Mouse (Mus musculus): ENCODE data around the gene Vamp2. TPM values are rescaled to one million over a fixed set of nuclear protein-coding genes. Genes with fewer than 3 reads are reported as not detected.

Vamp2 gene
- polyA plus RNA-seq, 2 experiments: 89.8 to 199 TPM

DNA sequence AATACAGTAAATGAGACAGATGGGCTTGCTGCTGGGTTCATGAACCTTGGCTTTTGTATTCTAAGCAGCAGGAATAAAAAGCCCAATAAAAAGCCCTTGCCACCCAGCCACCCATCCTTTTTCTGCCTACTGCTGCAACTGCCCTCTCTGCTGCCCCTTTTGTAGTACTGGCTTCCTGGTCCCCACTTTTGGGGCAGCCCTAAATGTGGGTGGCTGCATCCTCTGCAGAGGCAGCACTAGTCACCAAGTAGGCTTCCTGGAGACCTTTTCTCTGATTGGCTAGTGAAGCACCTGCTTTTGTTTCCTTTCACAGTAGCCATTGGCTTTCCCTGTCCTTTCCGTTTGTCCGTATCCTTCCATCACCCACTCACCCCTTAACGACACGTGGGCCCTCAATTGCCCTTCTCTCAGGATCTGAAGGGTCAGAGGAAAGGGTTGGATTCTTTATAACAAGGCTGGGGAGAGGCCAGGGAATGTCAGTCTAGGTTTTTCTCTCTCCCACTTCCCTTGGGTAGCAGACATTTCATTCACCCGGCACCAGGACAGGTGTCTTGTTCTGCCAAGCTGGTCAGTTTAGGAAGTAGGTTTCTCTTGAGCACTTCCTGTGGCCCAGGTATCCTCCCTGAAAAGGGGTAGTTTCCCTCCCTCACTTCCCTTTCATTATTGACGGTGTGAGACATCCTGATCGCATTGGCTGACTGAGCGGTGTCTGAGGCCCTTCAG lies 9.9 kb downstream of the Vamp2 start:
- Histone ChIP-seq H3K9me3 (ENCODE audit: control insufficient read depth, low read length) (no peaks in the 10 kb centered on the region), H3K4me2 (replicated peaks; ENCODE audit: low read depth, low read length, severe bottlenecking) (peak overlapping the region; percentile 60), H3K36me3 (ENCODE audit: control insufficient read depth, insufficient read depth, low read length) (peaks cover 29% of the 10 kb centered on the region), H3K9ac (ENCODE audit: low read depth, low read length, severe bottlenecking) (peak overlapping the region; percentile 47; the same call in 1 of the 2 replicates), H3K27ac (replicated peaks; ENCODE audit: low read depth, low read length) (peak overlapping the region; percentile 89), H3K27me3 (ENCODE audit: control insufficient read depth, insufficient read depth, low read length) (no peaks in the 10 kb centered on the region), H3K4me1 (ENCODE audit: control insufficient read depth, insufficient read depth, low read length) (peaks cover 30% of the 10 kb centered on the region), H3K4me3 (replicated peaks; ENCODE audit: low read length) (peak overlapping the region; percentile 62)
- no peak for DNase-seq (ENCODE audit: low spot score)
- WGBS: 26% methylated on average over 8 of the region's 8 CpGs
- no peak for TF ChIP-seq POLR2A (IDR thresholded peaks at IDR 0.05; ENCODE audit: borderline replicate concordance, extremely low read depth, insufficient read depth, insufficient read length)
- no peak for ATAC-seq (ENCODE audit: low FRiP score, low read depth)

GRCm38 (mm10) chr11:69098762-69099091 lies 10.4 kb downstream of the Vamp2 start:
- ATAC-seq (ENCODE audit: low FRiP score, low read depth) (no peak), DNase-seq (ENCODE audit: low spot score) (peak; percentile 87)
- H3K27ac ChIP-seq (replicated peaks; ENCODE audit: low read depth, low read length): peak overlapping the region; percentile 70
- H3K4me1 ChIP-seq (ENCODE audit: control insufficient read depth, insufficient read depth, low read length): peaks cover 30% of the 10 kb centered on the region
- peak overlapping the region; percentile 47 for H3K9ac ChIP-seq (ENCODE audit: low read depth, low read length, severe bottlenecking)
- WGBS: 0% methylated on average over 13 of the region's 19 CpGs
- TF ChIP-seq POLR2A (IDR thresholded peaks at IDR 0.05; ENCODE audit: borderline replicate concordance, extremely low read depth, insufficient read depth, insufficient read length): 0 out of 2 replicates have a peak, but pooled peaks have one; percentile 31
- H3K4me2 ChIP-seq (replicated peaks; ENCODE audit: low read depth, low read length, severe bottlenecking): peak overlapping the region; percentile 60
- H3K36me3 ChIP-seq (ENCODE audit: control insufficient read depth, insufficient read depth, low read length): peaks cover 34% of the 10 kb centered on the region
- H3K9me3 ChIP-seq (ENCODE audit: control insufficient read depth, low read length): no peaks in the 10 kb centered on the region
- H3K27me3 ChIP-seq (ENCODE audit: control insufficient read depth, insufficient read depth, low read length): no peaks in the 10 kb centered on the region
- peak overlapping the region; percentile 47 for H3K4me3 ChIP-seq (replicated peaks; ENCODE audit: low read length)

DNA sequence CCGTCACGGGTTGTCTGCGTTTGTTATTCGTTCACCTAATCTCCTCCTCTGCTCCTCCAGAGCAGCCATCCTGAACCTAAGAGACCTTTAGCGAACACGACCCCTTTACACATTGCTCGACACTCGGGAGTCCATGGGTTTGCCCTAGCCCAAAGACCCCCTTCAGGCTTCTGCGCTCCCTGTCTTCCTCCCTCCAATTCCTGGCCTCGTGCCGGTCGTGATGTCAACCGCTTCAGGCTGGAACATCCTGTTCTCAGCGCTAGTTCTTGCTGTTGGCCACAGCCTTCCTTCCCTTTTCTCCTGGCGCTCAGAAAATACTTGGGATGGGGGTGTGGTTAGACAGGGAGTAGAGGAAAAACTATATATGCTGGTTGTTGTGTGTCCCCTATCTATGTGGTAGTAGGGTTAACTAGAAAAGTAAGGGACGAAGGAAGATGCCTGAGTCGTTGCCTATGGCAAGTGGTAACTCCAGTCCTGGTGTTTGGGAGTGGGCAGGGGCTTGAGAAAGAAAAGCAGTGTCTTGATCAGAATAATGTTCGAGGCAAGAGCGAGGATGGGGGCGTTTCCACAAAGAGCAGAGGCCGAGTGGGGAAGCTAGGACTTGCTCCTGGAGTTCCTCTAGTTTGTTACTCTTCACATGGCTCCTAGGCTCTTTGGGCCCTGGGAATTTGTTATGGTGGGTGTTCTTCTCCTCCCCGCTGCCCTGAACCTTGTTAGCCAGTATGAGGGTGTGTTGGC lies 11.1 kb downstream of the Vamp2 start:
- peak overlapping the region; percentile 60 for H3K4me2 ChIP-seq (replicated peaks; ENCODE audit: low read depth, low read length, severe bottlenecking)
- H3K4me1 ChIP-seq (ENCODE audit: control insufficient read depth, insufficient read depth, low read length): peaks cover 28% of the 10 kb centered on the region
- peaks cover 40% of the 10 kb centered on the region for H3K36me3 ChIP-seq (ENCODE audit: control insufficient read depth, insufficient read depth, low read length)
- H3K9ac ChIP-seq (ENCODE audit: low read depth, low read length, severe bottlenecking): peak overlapping the region; percentile 47
- H3K27me3 ChIP-seq (ENCODE audit: control insufficient read depth, insufficient read depth, low read length): no peaks in the 10 kb centered on the region
- peak overlapping the region; percentile 47 for H3K4me3 ChIP-seq (replicated peaks; ENCODE audit: low read length)
- WGBS: 2% methylated on average over 22 of the region's 22 CpGs
- H3K9me3 ChIP-seq (ENCODE audit: control insufficient read depth, low read length): no peaks in the 10 kb centered on the region
- DNase-seq (ENCODE audit: low spot score): peak; percentile 53
- no peak for ATAC-seq (ENCODE audit: low FRiP score, low read depth)
- H3K27ac ChIP-seq (replicated peaks; ENCODE audit: low read depth, low read length): peak overlapping the region; percentile 70
- TF ChIP-seq POLR2A (IDR thresholded peaks at IDR 0.05; ENCODE audit: borderline replicate concordance, extremely low read depth, insufficient read depth, insufficient read length): no peak

DNA sequence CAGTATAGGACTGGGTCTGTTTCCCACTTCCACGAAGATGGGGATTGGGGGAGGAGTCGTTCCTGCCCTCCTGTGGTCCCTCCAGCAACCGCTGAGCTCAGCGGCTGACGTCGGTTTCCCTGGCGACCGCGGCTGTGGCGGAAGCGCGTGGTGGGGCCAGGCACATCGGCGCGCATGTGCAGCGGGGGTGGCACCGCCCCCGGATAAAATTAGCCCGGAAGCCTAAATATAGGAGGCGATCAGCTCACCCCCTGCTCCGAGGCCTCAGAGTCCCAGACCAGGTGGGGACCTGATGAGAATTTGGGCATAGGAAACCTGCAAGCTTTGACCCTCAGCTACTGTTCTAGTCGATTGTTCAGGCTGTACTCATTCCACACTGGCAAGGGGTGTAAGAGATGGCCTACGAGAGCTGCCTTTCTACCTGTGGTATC lies 11.6 kb downstream of the Vamp2 start:
- no peak for TF ChIP-seq POLR2A (IDR thresholded peaks at IDR 0.05; ENCODE audit: borderline replicate concordance, extremely low read depth, insufficient read depth, insufficient read length)
- no peaks in the 10 kb centered on the region for H3K9me3 ChIP-seq (ENCODE audit: control insufficient read depth, low read length)
- WGBS: under 1% methylated on average over 23 of the region's 23 CpGs

DNA sequence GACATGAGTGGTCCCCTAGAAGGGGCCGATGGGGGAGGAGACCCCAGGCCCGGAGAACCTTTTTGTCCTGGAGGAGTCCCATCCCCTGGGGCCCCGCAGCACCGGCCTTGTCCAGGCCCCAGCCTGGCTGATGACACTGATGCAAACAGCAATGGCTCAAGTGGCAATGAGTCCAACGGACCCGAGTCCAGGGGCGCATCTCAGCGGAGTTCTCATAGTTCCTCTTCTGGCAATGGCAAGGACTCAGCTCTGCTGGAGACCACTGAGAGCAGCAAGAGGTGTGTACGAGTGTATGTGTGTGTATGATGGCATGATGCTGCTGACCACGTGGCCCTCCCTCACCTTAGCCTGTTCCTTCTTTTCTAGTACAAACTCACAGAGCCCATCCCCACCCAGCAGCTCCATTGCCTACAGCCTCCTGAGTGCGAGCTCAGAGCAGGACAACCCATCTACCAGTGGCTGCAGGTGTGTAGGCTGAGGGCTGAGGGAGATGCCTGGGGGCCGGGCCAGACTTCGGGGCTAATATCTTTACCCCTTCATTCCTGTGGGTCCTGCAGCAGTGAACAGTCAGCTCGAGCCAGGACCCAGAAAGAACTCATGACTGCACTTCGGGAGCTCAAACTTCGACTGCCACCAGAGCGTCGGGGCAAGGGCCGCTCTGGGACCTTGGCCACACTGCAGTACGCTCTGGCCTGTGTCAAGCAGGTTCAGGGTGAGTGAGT lies 12.5 kb downstream of the Vamp2 start:
- Histone ChIP-seq H3K27me3 (ENCODE audit: control insufficient read depth, insufficient read depth, low read length) (no peaks in the 10 kb centered on the region), H3K9ac (ENCODE audit: low read depth, low read length, severe bottlenecking) (no peak overlapping the region), H3K4me3 (replicated peaks; ENCODE audit: low read length) (peak overlapping the region; percentile 47), H3K36me3 (ENCODE audit: control insufficient read depth, insufficient read depth, low read length) (peaks cover 55% of the 10 kb centered on the region), H3K27ac (replicated peaks; ENCODE audit: low read depth, low read length) (no peak overlapping the region), H3K4me1 (ENCODE audit: control insufficient read depth, insufficient read depth, low read length) (peaks cover 27% of the 10 kb centered on the region), H3K9me3 (ENCODE audit: control insufficient read depth, low read length) (no peaks in the 10 kb centered on the region), H3K4me2 (replicated peaks; ENCODE audit: low read depth, low read length, severe bottlenecking) (peak overlapping the region; percentile 60)
- ATAC-seq (ENCODE audit: low FRiP score, low read depth) (no peak), DNase-seq (ENCODE audit: low spot score) (no peak)
- WGBS: 89% methylated on average over 20 of the region's 20 CpGs
- no peak for TF ChIP-seq POLR2A (IDR thresholded peaks at IDR 0.05; ENCODE audit: borderline replicate concordance, extremely low read depth, insufficient read depth, insufficient read length)

More for the DNA sequence above, 11.6 kb downstream of the Vamp2 start:
- no peaks in the 10 kb centered on the region for H3K27me3 ChIP-seq (ENCODE audit: control insufficient read depth, insufficient read depth, low read length)
- peak overlapping the region; percentile 47; the same call in 1 of the 2 replicates for H3K9ac ChIP-seq (ENCODE audit: low read depth, low read length, severe bottlenecking)
- H3K4me1 ChIP-seq (ENCODE audit: control insufficient read depth, insufficient read depth, low read length): peaks cover 27% of the 10 kb centered on the region
- H3K27ac ChIP-seq (replicated peaks; ENCODE audit: low read depth, low read length): peak overlapping the region; percentile 70
- DNase-seq (ENCODE audit: low spot score) (peak; percentile 83), ATAC-seq (ENCODE audit: low FRiP score, low read depth) (peak; percentile 21; the same call in 1 of the 2 replicates)
- H3K4me2 ChIP-seq (replicated peaks; ENCODE audit: low read depth, low read length, severe bottlenecking): peak overlapping the region; percentile 60
- H3K4me3 ChIP-seq (replicated peaks; ENCODE audit: low read length): peak overlapping the region; percentile 47
- H3K36me3 ChIP-seq (ENCODE audit: control insufficient read depth, insufficient read depth, low read length): peaks cover 46% of the 10 kb centered on the region
